Mouse (Mus musculus): ENCODE measurements around the gene Strap. TPM values are rescaled to one million over a fixed set of nuclear protein-coding genes. Genes with fewer than 3 reads are reported as not detected.
"Not testable (repeated sequence)": the region's sequence is repeated elsewhere in the genome, so short reads cannot be mapped to it uniquely, and the experiment has no call there.

The Strap gene
- total RNA-seq (2021): 10 to 100 TPM; 85.4 to 87.0 TPM
- long read RNA-seq, experiment 1, transcript Strap-201 (10 exons, 2,650 nt): major isoform, 192 of 202 reads
- long read RNA-seq, experiment 1, partial matches to known transcripts: 4 of 202 reads
- long read RNA-seq, experiment 1, other reads (novel, unspliced or antisense): 6 of 202 reads
- long read RNA-seq, experiment 2, transcript Strap-201 (10 exons, 2,650 nt): major isoform, 157 of 164 reads
- long read RNA-seq, experiment 2, partial matches to known transcripts: 2 of 164 reads
- long read RNA-seq, experiment 2, other reads (novel, unspliced or antisense): 5 of 164 reads

GRCm38 (mm10) chr6:137734846-137735609, at the start of gene Strap:
Gene Strap, plus strand, starts transcription at chr6:137735078.
- peak; percentile 92 for DNase-seq (ENCODE audit: low spot score)

GRCm38 (mm10) chr6:137687667-137688066, 47.2 kb upstream of the Strap start:
- DNase-seq (ENCODE audit: low spot score): no peak

GRCm38 (mm10) chr6:137688079-137688478, 46.8 kb upstream of the Strap start:
- DNase-seq (ENCODE audit: low spot score): no peak

- DNase-seq (ENCODE audit: low spot score): no peak
These were observed 46.3 kb upstream of the Strap start for GRCm38 (mm10) chr6:137688506-137689105.

- DNase-seq (ENCODE audit: low spot score): peak; percentile 43
These were observed 44.2 kb upstream of the Strap start for GRCm38 (mm10) chr6:137690550-137691119.

GRCm38 (mm10) chr6:137694310-137694709, 40.6 kb upstream of the Strap start:
- DNase-seq (ENCODE audit: low spot score): no peak

GRCm38 (mm10) chr6:137695046-137695445, 39.8 kb upstream of the Strap start:
- DNase-seq (ENCODE audit: low spot score): no peak

- no peak for DNase-seq (ENCODE audit: low spot score)
These were observed 38.3 kb upstream of the Strap start for GRCm38 (mm10) chr6:137696445-137697204.

GRCm38 (mm10) chr6:137699434-137699833, 35.4 kb upstream of the Strap start:
- no peak for DNase-seq (ENCODE audit: low spot score)

GRCm38 (mm10) chr6:137702186-137702585, 32.7 kb upstream of the Strap start:
- DNase-seq (ENCODE audit: low spot score): no peak

GRCm38 (mm10) chr6:137702918-137703317, 32.0 kb upstream of the Strap start:
- peak; percentile 49 for DNase-seq (ENCODE audit: low spot score)

GRCm38 (mm10) chr6:137703431-137703830, 31.4 kb upstream of the Strap start:
- DNase-seq (ENCODE audit: low spot score): no peak

GRCm38 (mm10) chr6:137704300-137704939, 30.5 kb upstream of the Strap start:
- DNase-seq (ENCODE audit: low spot score): peak; percentile 21

GRCm38 (mm10) chr6:137706209-137706608, 28.7 kb upstream of the Strap start:
- no peak for DNase-seq (ENCODE audit: low spot score)

- not testable (repeated sequence) for DNase-seq (ENCODE audit: low spot score)
These were observed 26.0 kb upstream of the Strap start for GRCm38 (mm10) chr6:137708726-137709405.

GRCm38 (mm10) chr6:137710179-137711037, 24.5 kb upstream of the Strap start:
- DNase-seq (ENCODE audit: low spot score): peak; percentile 59

GRCm38 (mm10) chr6:137712654-137713309, 22.1 kb upstream of the Strap start:
- DNase-seq (ENCODE audit: low spot score): no peak

- no peak for DNase-seq (ENCODE audit: low spot score)
These were observed 21.6 kb upstream of the Strap start for GRCm38 (mm10) chr6:137713310-137713664.

- DNase-seq (ENCODE audit: low spot score): no peak
These were observed 18.1 kb upstream of the Strap start for GRCm38 (mm10) chr6:137716802-137717201.
